Mouse (Mus musculus) midbrain, postnatal 0 days (tissue): ENCODE data around the gene Twnk. TPM values are rescaled to one million over a fixed set of nuclear protein-coding genes. Genes with fewer than 3 reads are reported as not detected.

Source experiments
- ATAC-seq: fragments of 200-750 bp; cut with Nextera tagmentation; 2 replicates; pipeline ENCODE4 v1.8.0; 2017; ENCODE audit warnings: moderate number of reproducible peaks, mild to moderate bottlenecking, moderate TSS enrichment, moderate library complexity; ENCODE audit not compliant: low FRiP score
- DNase-seq: peaks from one replicate; pipeline ENCODE4 v3.0.0-alpha.2; 2015; ENCODE audit warnings: low spot score
- H3K27ac ChIP-seq: fragments of 300-500 bp; sonication (generic); 2 replicates; pipeline ENCODE4 v1.5.1; 2014; ENCODE audit warnings: low read depth, mild to moderate bottlenecking, low read length, mixed read lengths
- H3K27me3 ChIP-seq: fragments of 300-500 bp; sonication (generic); 2 replicates; pipeline ENCODE4 v1.6.1; 2014; ENCODE audit warnings: low read length, control low read depth, mixed read lengths; ENCODE audit not compliant: insufficient read depth
- H3K36me3 ChIP-seq: fragments of 300-500 bp; sonication (generic); 2 replicates; pipeline ENCODE4 v1.6.1; 2014; ENCODE audit warnings: low read length, control low read depth, mixed read lengths; ENCODE audit not compliant: insufficient read depth
- H3K4me1 ChIP-seq: fragments of 300-500 bp; sonication (generic); 2 replicates; pipeline ENCODE4 v1.6.1; 2014; ENCODE audit warnings: mild to moderate bottlenecking, control low read depth, antibody characterized with exemption, low read length, mixed read lengths; ENCODE audit not compliant: insufficient read depth
- H3K4me2 ChIP-seq: fragments of 300-500 bp; sonication (generic); 2 replicates; pipeline ENCODE4 v1.6.1; 2014; ENCODE audit warnings: low read depth, mild to moderate bottlenecking, low read length, mixed read lengths; ENCODE audit not compliant: poor library complexity, severe bottlenecking
- H3K4me3 ChIP-seq: fragments of 300-500 bp; sonication (generic); 2 replicates; pipeline ENCODE4 v1.5.1; 2014; ENCODE audit warnings: low read depth, mild to moderate bottlenecking, low read length, moderate library complexity
- H3K9ac ChIP-seq: fragments of 300-500 bp; sonication (generic); replicated peaks from 2 replicates; pipeline ENCODE4 v1.6.1; 2014; ENCODE audit warnings: mild to moderate bottlenecking, low read length, moderate library complexity, mixed read lengths; ENCODE audit not compliant: poor library complexity, severe bottlenecking
- H3K9me3 ChIP-seq: fragments of 300-500 bp; sonication (generic); 2 replicates; pipeline ENCODE4 v1.6.1; 2016; ENCODE audit warnings: low read length, control low read depth
- CTCF ChIP-seq: IDR thresholded peaks from 2 replicates; pipeline ENCODE4 v1.5.1; 2016; ENCODE audit warnings: antibody characterized with exemption, mild to moderate bottlenecking
- WGBS: fragments of 180-500 bp; shearing (Covaris S2); extraction: QIAGEN DNeasy Blood & Tissue Kit; methylation state at CpG from one replicate; pipeline ENCODE4 v1.1.7; 2014; 5-methylcytosine and 5-hydroxymethylcytosine counted together
- polyA plus RNA-seq: library from polyadenylated mRNA; unstranded; fragments of >200 nt; fragmentation: Nextera tagmentation; extraction: Ambion mirVana; gene quantifications from 2 replicates; pipeline ENCODE4 v1.2.1, GENCODE M21; 2015
- total RNA-seq: library from RNA; depleted of rRNA; stranded (reverse); fragments of >200 nt; gene quantifications from 2 replicates; pipeline ENCODE4 v1.2.3, GENCODE M21; 2014

The Twnk gene
- total and polyA plus RNA-seq, 2 experiments from 2014 or later, result 6.1 to 6.8 TPM

- Histone ChIP-seq H3K4me3 (peak overlapping the region; percentile 72), H3K27me3 (no peaks in the 10 kb centered on the region), H3K36me3 (peaks cover 2% of the 10 kb centered on the region; the same call in 1 of the 2 replicates), H3K9me3 (no peaks in the 10 kb centered on the region), H3K9ac (peak overlapping the region; percentile 69), H3K27ac (peak overlapping the region; percentile 82), H3K4me2 (peak overlapping the region; percentile 88), H3K4me1 (peaks cover 15% of the 10 kb centered on the region)
- ATAC-seq (peak; percentile 26; the same call in 1 of the 2 replicates), DNase-seq (peak; percentile 81)
- 1% methylated on average over 16 of the region's 18 CpGs for WGBS
- TF ChIP-seq CTCF, result no peak
These were observed 11.1 kb downstream of the Twnk start for GRCm38 (mm10) chr19:45016341-45017215.

GRCm38 (mm10) chr19:45017216-45017771 lies 11.8 kb downstream of the Twnk start:
- 0% methylated on average over 14 of the region's 27 CpGs for whole genome bisulfite sequencing
- peak overlapping the region; percentile 69 for H3K9ac ChIP-seq
- H3K4me2 ChIP-seq, result peak overlapping the region; percentile 88
- ATAC-seq (peak; percentile 62), DNase-seq (peak; percentile 92)
- peak; percentile 66 for TF ChIP-seq CTCF
- H3K4me3 ChIP-seq, result peak overlapping the region; percentile 72
- no peaks in the 10 kb centered on the region for H3K9me3 ChIP-seq
- no peaks in the 10 kb centered on the region for H3K27me3 ChIP-seq
- peaks cover 15% of the 10 kb centered on the region for H3K4me1 ChIP-seq
- peak overlapping the region; percentile 82 for H3K27ac ChIP-seq
- H3K36me3 ChIP-seq, result peaks cover under 1% of the 10 kb centered on the region; the same call in 1 of the 2 replicates

- Histone ChIP-seq H3K27ac (peak overlapping the region; percentile 82), H3K9me3 (no peaks in the 10 kb centered on the region), H3K4me1 (peaks cover 15% of the 10 kb centered on the region), H3K27me3 (no peaks in the 10 kb centered on the region), H3K36me3 (no peaks in the 10 kb centered on the region; the same call in 1 of the 2 replicates), H3K9ac (peak overlapping the region; percentile 69), H3K4me3 (peak overlapping the region; percentile 72), H3K4me2 (peak overlapping the region; percentile 88)
- WGBS, result 0% methylated on average over 14 of the region's 48 CpGs
- peak; percentile 69 for ATAC-seq
- TF ChIP-seq CTCF, result no peak
- peak; percentile 80 for DNase-seq
These were observed 12.4 kb downstream of the Twnk start for GRCm38 (mm10) chr19:45017909-45018308.

GRCm38 (mm10) chr19:45018351-45018831 lies 12.9 kb downstream of the Twnk start:
- peak overlapping the region; percentile 82 for H3K27ac ChIP-seq
- no peaks in the 10 kb centered on the region for H3K9me3 ChIP-seq
- TF ChIP-seq CTCF, result no peak
- peak overlapping the region; percentile 88 for H3K4me2 ChIP-seq
- ATAC-seq (peak; percentile 2; the same call in 1 of the 2 replicates), DNase-seq (no peak)
- H3K27me3 ChIP-seq, result no peaks in the 10 kb centered on the region
- no peaks in the 10 kb centered on the region; the same call in 1 of the 2 replicates for H3K36me3 ChIP-seq
- H3K4me1 ChIP-seq, result peaks cover 15% of the 10 kb centered on the region
- peak overlapping the region; percentile 72 for H3K4me3 ChIP-seq
- H3K9ac ChIP-seq, result peak overlapping the region; percentile 69
- 0% methylated on average over 12 of the region's 13 CpGs for WGBS

- 0 out of 2 replicates have a peak overlapping the region, but pooled peaks have one; percentile 0 for H3K4me2 ChIP-seq
- no peak overlapping the region for H3K27ac ChIP-seq
- no peaks in the 10 kb centered on the region for H3K27me3 ChIP-seq
- peaks cover 5% of the 10 kb centered on the region; the same call in 1 of the 2 replicates for H3K36me3 ChIP-seq
- H3K4me1 ChIP-seq, result peaks cover 8% of the 10 kb centered on the region
- H3K9ac ChIP-seq, result no peak overlapping the region
- H3K4me3 ChIP-seq, result no peak overlapping the region
- WGBS, result 69% methylated on average over 6 of the region's 6 CpGs
- no peaks in the 10 kb centered on the region for H3K9me3 ChIP-seq
- TF ChIP-seq CTCF, result no peak
- no peak for DNase-seq
- ATAC-seq, result no peak
These were observed 14.9 kb downstream of the Twnk start for GRCm38 (mm10) chr19:45020348-45020747.
